Mouse (Mus musculus): ENCODE measurements at regions not wholly inside any gene's neighbourhood (a gene's known extent, or its start where the extent isn't known, plus 50 kb on each side); places are given as distances from the start of the nearest gene placed in this dataset.

GRCm38 (mm10) chrX:19165891-19166644, 315.1 kb downstream of the Tex13c3 start:
- no peaks in the 10 kb centered on the region for H3K27me3 ChIP-seq (ENCODE audit: control insufficient read depth, insufficient read depth, low read length)
- DNase-seq, result peak; percentile 1
- no peak overlapping the region for H3K9ac ChIP-seq (replicated peaks; ENCODE audit: low read length)
- H3K4me2 ChIP-seq (ENCODE audit: low read length), result peak overlapping the region; percentile 40; the same call in 1 of the 2 replicates
- no peak overlapping the region for H3K27ac ChIP-seq (replicated peaks; ENCODE audit: low read depth, low read length)
- WGBS, result 61% methylated on average over 5 of the region's 5 CpGs
- no peak for ATAC-seq (ENCODE audit: low FRiP score, low TSS enrichment)
- H3K36me3 ChIP-seq (ENCODE audit: control insufficient read depth, insufficient read depth, low read length), result no peaks in the 10 kb centered on the region
- H3K4me3 ChIP-seq (replicated peaks; ENCODE audit: low read depth, low read length), result no peak overlapping the region
- H3K4me1 ChIP-seq (ENCODE audit: control insufficient read depth, insufficient read depth, low read length), result no peaks in the 10 kb centered on the region
- no peaks in the 10 kb centered on the region for H3K9me3 ChIP-seq (ENCODE audit: control insufficient read depth, low read length)

GRCm38 (mm10) chrX:19164151-19164550, 317.0 kb downstream of the Tex13c3 start:
- Histone ChIP-seq H3K4me1 (ENCODE audit: control insufficient read depth, insufficient read depth, low read length) (no peaks in the 10 kb centered on the region), H3K27ac (replicated peaks; ENCODE audit: low read depth, low read length) (no peak overlapping the region), H3K36me3 (ENCODE audit: control insufficient read depth, insufficient read depth, low read length) (no peaks in the 10 kb centered on the region), H3K4me3 (replicated peaks; ENCODE audit: low read depth, low read length) (no peak overlapping the region), H3K4me2 (ENCODE audit: low read length) (no peak overlapping the region), H3K27me3 (ENCODE audit: control insufficient read depth, insufficient read depth, low read length) (no peaks in the 10 kb centered on the region), H3K9ac (replicated peaks; ENCODE audit: low read length) (no peak overlapping the region), H3K9me3 (ENCODE audit: control insufficient read depth, low read length) (no peaks in the 10 kb centered on the region)
- ATAC-seq (ENCODE audit: low FRiP score, low TSS enrichment) (no peak), DNase-seq (no peak)
- WGBS, result 94% methylated on average over 5 of the region's 5 CpGs

- ATAC-seq (ENCODE audit: low FRiP score, low TSS enrichment) (no peak), DNase-seq (no peak)
- Histone ChIP-seq H3K36me3 (ENCODE audit: control insufficient read depth, insufficient read depth, low read length) (no peaks in the 10 kb centered on the region), H3K27ac (replicated peaks; ENCODE audit: low read depth, low read length) (no peak overlapping the region), H3K9me3 (ENCODE audit: control insufficient read depth, low read length) (no peaks in the 10 kb centered on the region), H3K4me2 (ENCODE audit: low read length) (no peak overlapping the region), H3K9ac (replicated peaks; ENCODE audit: low read length) (no peak overlapping the region), H3K4me3 (replicated peaks; ENCODE audit: low read depth, low read length) (no peak overlapping the region), H3K27me3 (ENCODE audit: control insufficient read depth, insufficient read depth, low read length) (no peaks in the 10 kb centered on the region), H3K4me1 (ENCODE audit: control insufficient read depth, insufficient read depth, low read length) (no peaks in the 10 kb centered on the region)
- 74% methylated on average over 1 of the region's 1 CpGs for WGBS
Observed at GRCm38 (mm10) chrX:19162958-19163357, 318.2 kb downstream of the Tex13c3 start.

- H3K27me3 ChIP-seq (ENCODE audit: control insufficient read depth, insufficient read depth, low read length), result no peaks in the 10 kb centered on the region
- no peak overlapping the region for H3K4me2 ChIP-seq (ENCODE audit: low read length)
- H3K9ac ChIP-seq (replicated peaks; ENCODE audit: low read length), result no peak overlapping the region
- DNase-seq (no peak), ATAC-seq (ENCODE audit: low FRiP score, low TSS enrichment) (no peak)
- H3K4me1 ChIP-seq (ENCODE audit: control insufficient read depth, insufficient read depth, low read length), result no peaks in the 10 kb centered on the region
- H3K9me3 ChIP-seq (ENCODE audit: control insufficient read depth, low read length), result no peaks in the 10 kb centered on the region
- H3K36me3 ChIP-seq (ENCODE audit: control insufficient read depth, insufficient read depth, low read length), result no peaks in the 10 kb centered on the region
- H3K4me3 ChIP-seq (replicated peaks; ENCODE audit: low read depth, low read length), result no peak overlapping the region
- no peak overlapping the region for H3K27ac ChIP-seq (replicated peaks; ENCODE audit: low read depth, low read length)
Observed at GRCm38 (mm10) chrX:19162351-19162750, 318.8 kb downstream of the Tex13c3 start.

GRCm38 (mm10) chrX:19160275-19160930, 320.7 kb downstream of the Tex13c3 start:
- Histone ChIP-seq H3K27me3 (ENCODE audit: control insufficient read depth, insufficient read depth, low read length) (no peaks in the 10 kb centered on the region), H3K4me1 (ENCODE audit: control insufficient read depth, insufficient read depth, low read length) (no peaks in the 10 kb centered on the region), H3K4me2 (ENCODE audit: low read length) (no peak overlapping the region), H3K9ac (replicated peaks; ENCODE audit: low read length) (no peak overlapping the region), H3K4me3 (replicated peaks; ENCODE audit: low read depth, low read length) (no peak overlapping the region), H3K27ac (replicated peaks; ENCODE audit: low read depth, low read length) (no peak overlapping the region), H3K36me3 (ENCODE audit: control insufficient read depth, insufficient read depth, low read length) (no peaks in the 10 kb centered on the region), H3K9me3 (ENCODE audit: control insufficient read depth, low read length) (no peaks in the 10 kb centered on the region)
- DNase-seq, result no peak
- ATAC-seq (ENCODE audit: low FRiP score, low TSS enrichment), result no peak
- 87% methylated on average over 3 of the region's 3 CpGs for WGBS

- Histone ChIP-seq H3K4me2 (ENCODE audit: low read length) (no peak overlapping the region), H3K4me3 (replicated peaks; ENCODE audit: low read depth, low read length) (no peak overlapping the region), H3K36me3 (ENCODE audit: control insufficient read depth, insufficient read depth, low read length) (no peaks in the 10 kb centered on the region), H3K9ac (replicated peaks; ENCODE audit: low read length) (no peak overlapping the region), H3K27me3 (ENCODE audit: control insufficient read depth, insufficient read depth, low read length) (no peaks in the 10 kb centered on the region), H3K9me3 (ENCODE audit: control insufficient read depth, low read length) (no peaks in the 10 kb centered on the region), H3K4me1 (ENCODE audit: control insufficient read depth, insufficient read depth, low read length) (no peaks in the 10 kb centered on the region), H3K27ac (replicated peaks; ENCODE audit: low read depth, low read length) (no peak overlapping the region)
- WGBS, result 79% methylated on average over 6 of the region's 6 CpGs
- ATAC-seq (ENCODE audit: low FRiP score, low TSS enrichment), result no peak
- DNase-seq, result no peak
Observed at GRCm38 (mm10) chrX:19157464-19158203, 323.5 kb downstream of the Tex13c3 start.

GRCm38 (mm10) chrX:19153619-19154018, 327.5 kb downstream of the Tex13c3 start:
- Histone ChIP-seq H3K27ac (replicated peaks; ENCODE audit: low read depth, low read length) (no peak overlapping the region), H3K4me2 (ENCODE audit: low read length) (no peak overlapping the region), H3K36me3 (ENCODE audit: control insufficient read depth, insufficient read depth, low read length) (no peaks in the 10 kb centered on the region), H3K9me3 (ENCODE audit: control insufficient read depth, low read length) (no peaks in the 10 kb centered on the region), H3K4me3 (replicated peaks; ENCODE audit: low read depth, low read length) (no peak overlapping the region), H3K4me1 (ENCODE audit: control insufficient read depth, insufficient read depth, low read length) (no peaks in the 10 kb centered on the region), H3K9ac (replicated peaks; ENCODE audit: low read length) (no peak overlapping the region), H3K27me3 (ENCODE audit: control insufficient read depth, insufficient read depth, low read length) (no peaks in the 10 kb centered on the region)
- DNase-seq (no peak), ATAC-seq (ENCODE audit: low FRiP score, low TSS enrichment) (no peak)
- WGBS, result 79% methylated on average over 2 of the region's 2 CpGs

GRCm38 (mm10) chrX:19152170-19152861, 328.8 kb downstream of the Tex13c3 start:
- 92% methylated on average over 1 of the region's 1 CpGs for WGBS
- Histone ChIP-seq H3K9me3 (ENCODE audit: control insufficient read depth, low read length) (no peaks in the 10 kb centered on the region), H3K4me2 (ENCODE audit: low read length) (no peak overlapping the region), H3K4me3 (replicated peaks; ENCODE audit: low read depth, low read length) (no peak overlapping the region), H3K4me1 (ENCODE audit: control insufficient read depth, insufficient read depth, low read length) (no peaks in the 10 kb centered on the region), H3K27me3 (ENCODE audit: control insufficient read depth, insufficient read depth, low read length) (no peaks in the 10 kb centered on the region), H3K9ac (replicated peaks; ENCODE audit: low read length) (no peak overlapping the region), H3K27ac (replicated peaks; ENCODE audit: low read depth, low read length) (no peak overlapping the region), H3K36me3 (ENCODE audit: control insufficient read depth, insufficient read depth, low read length) (no peaks in the 10 kb centered on the region)
- no peak for ATAC-seq (ENCODE audit: low FRiP score, low TSS enrichment)
- DNase-seq, result no peak
